Mouse (Mus musculus) spleen, adult 2 months (tissue): ENCODE results near the gene Grip2. TPM values are rescaled to one million over a fixed set of nuclear protein-coding genes. Genes with fewer than 3 reads are reported as not detected.

Experiments used
- DNase-seq, 2 experiments: peaks; one replicate each; pipeline versions ENCODE4 v3.0.0 to v3.0.0-alpha.2; 2012 to 2021; ENCODE audit warnings: low spot score in 2 of 2, low read depth in 1 of 2
- H3K27ac ChIP-seq: fragments of 200-500 bp; 2 replicates; pipeline ENCODE4 v1.5.1; 2012; ENCODE audit warnings: low read length, inconsistent platforms; ENCODE audit not compliant: insufficient read depth
- H3K27me3 ChIP-seq: fragments of 200-500 bp; 2 replicates; pipeline ENCODE4 v1.6.1; 2012; ENCODE audit warnings: mild to moderate bottlenecking, moderate library complexity, low read length, inconsistent platforms; ENCODE audit not compliant: control insufficient read depth, insufficient read depth
- H3K36me3 ChIP-seq: fragments of 200-500 bp; 2 replicates; pipeline ENCODE4 v1.6.1; 2012; ENCODE audit warnings: mild to moderate bottlenecking, low read length, inconsistent platforms; ENCODE audit not compliant: control insufficient read depth, insufficient read depth
- H3K4me1 ChIP-seq: fragments of 200-500 bp; 2 replicates; pipeline ENCODE4 v1.6.1; 2011; ENCODE audit warnings: inconsistent platforms; ENCODE audit not compliant: control insufficient read depth, insufficient read depth, insufficient read length
- H3K4me3 ChIP-seq: fragments of 200-500 bp; 2 replicates; pipeline ENCODE4 v1.5.1; 2011; ENCODE audit warnings: mild to moderate bottlenecking, inconsistent platforms; ENCODE audit not compliant: insufficient read depth, insufficient read length; ENCODE audit errors: extremely low read depth
- CTCF ChIP-seq: fragments of 200-500 bp; IDR thresholded peaks from 2 replicates; pipeline ENCODE4 v1.5.1; 2011; ENCODE audit warnings: mild to moderate bottlenecking, inconsistent platforms; ENCODE audit not compliant: insufficient read depth, insufficient read length, insufficient replicate concordance; ENCODE audit errors: extremely low read depth
- POLR2A ChIP-seq: fragments of 200-500 bp; IDR thresholded peaks from 2 replicates; pipeline ENCODE4 v1.6.1; 2011; ENCODE audit warnings: low read depth, low read length, inconsistent platforms
- WGBS: fragments of 180-500 bp; shearing (Covaris S2); methylation state at CpG from one replicate; pipeline ENCODE4 v1.1.7; 2018; 5-methylcytosine and 5-hydroxymethylcytosine counted together
- polyA plus RNA-seq: library from polyadenylated mRNA; depleted of rRNA; stranded (reverse); fragments of >200 nt; gene quantifications from 2 replicates; pipeline ENCODE4 v1.2.3, GENCODE M21; 2012

Grip2 gene
- polyA plus RNA-seq, 1 experiment, result 1.5 TPM

- Histone ChIP-seq H3K36me3 (no peaks in the 10 kb centered on the region), H3K4me3 (no peak overlapping the region), H3K27me3 (no peaks in the 10 kb centered on the region), H3K27ac (no peak overlapping the region), H3K4me1 (no peaks in the 10 kb centered on the region)
- TF ChIP-seq POLR2A (no peak), CTCF (peak; percentile 9; the same call in 1 of the 2 replicates)
- DNase-seq, result no peak
- WGBS, result 8% methylated on average over 2 of the region's 2 CpGs
These were observed 25.5 kb upstream of the Grip2 start for GRCm38 (mm10) chr6:91852550-91852949.

- Histone ChIP-seq H3K4me1 (no peaks in the 10 kb centered on the region; the same call in 1 of the 2 replicates), H3K27me3 (peaks cover 7% of the 10 kb centered on the region; the same call in 1 of the 2 replicates), H3K4me3 (no peak overlapping the region), H3K27ac (no peak overlapping the region), H3K36me3 (no peaks in the 10 kb centered on the region)
- 7% methylated on average over 69 of the region's 69 CpGs for WGBS
- DNase-seq, result no peak
- no peak for TF ChIP-seq POLR2A
- no peak for TF ChIP-seq CTCF
These were observed 16.6 kb upstream of the Grip2 start for GRCm38 (mm10) chr6:91843628-91844153.

- no peaks in the 10 kb centered on the region; the same call in 1 of the 2 replicates for H3K4me1 ChIP-seq
- no peak for TF ChIP-seq POLR2A
- DNase-seq, result no peak
- no peaks in the 10 kb centered on the region for H3K36me3 ChIP-seq
- WGBS, result 7% methylated on average over 36 of the region's 46 CpGs
- no peak overlapping the region for H3K27ac ChIP-seq
- peaks cover 7% of the 10 kb centered on the region; the same call in 1 of the 2 replicates for H3K27me3 ChIP-seq
- H3K4me3 ChIP-seq, result no peak overlapping the region
These were observed 16.0 kb upstream of the Grip2 start for GRCm38 (mm10) chr6:91842897-91843627.

- no peaks in the 10 kb centered on the region for H3K36me3 ChIP-seq
- H3K27me3 ChIP-seq, result peaks cover 7% of the 10 kb centered on the region; the same call in 1 of the 2 replicates
- DNase-seq, result peak in 1 of 2 experiments; percentile 7
- no peaks in the 10 kb centered on the region; the same call in 1 of the 2 replicates for H3K4me1 ChIP-seq
- 16% methylated on average over 23 of the region's 23 CpGs for WGBS
- H3K27ac ChIP-seq, result no peak overlapping the region
- TF ChIP-seq CTCF (no peak), POLR2A (no peak)
- H3K4me3 ChIP-seq, result no peak overlapping the region
These were observed 12.2 kb upstream of the Grip2 start for GRCm38 (mm10) chr6:91839010-91839871.

GRCm38 (mm10) chr6:91832863-91833440 lies 5.9 kb upstream of the Grip2 start:
- Histone ChIP-seq H3K4me1 (no peaks in the 10 kb centered on the region), H3K4me3 (no peak overlapping the region), H3K36me3 (no peaks in the 10 kb centered on the region), H3K27me3 (no peaks in the 10 kb centered on the region), H3K27ac (no peak overlapping the region)
- TF ChIP-seq POLR2A (no peak), CTCF (no peak)
- WGBS, result 69% methylated on average over 3 of the region's 3 CpGs
- no peak for DNase-seq

- Histone ChIP-seq H3K36me3 (no peaks in the 10 kb centered on the region), H3K27ac (no peak overlapping the region), H3K4me3 (no peak overlapping the region), H3K4me1 (no peaks in the 10 kb centered on the region), H3K27me3 (no peaks in the 10 kb centered on the region)
- DNase-seq, result no peak
- WGBS, result 81% methylated on average over 5 of the region's 5 CpGs
- TF ChIP-seq POLR2A (no peak), CTCF (no peak)
These were observed 876 bp upstream of the Grip2 start for GRCm38 (mm10) chr6:91827926-91828325.
